Mouse (Mus musculus): Measurements from ENCODE around the gene A2m. TPM values are rescaled to one million over a fixed set of nuclear protein-coding genes. Genes with fewer than 3 reads are reported as not detected.

A2m gene
- polyA plus RNA-seq (2015; fragmentation: Nextera tagmentation; extraction: Ambion mirVana): 0.08 and 0.12 TPM in 2 replicates

- no peak for DNase-seq (ENCODE audit: low spot score)
These were observed at the start of gene A2m for GRCm38 (mm10) chr6:121635076-121635475. A2m (plus strand) TSS chr6:121635376.

DNA sequence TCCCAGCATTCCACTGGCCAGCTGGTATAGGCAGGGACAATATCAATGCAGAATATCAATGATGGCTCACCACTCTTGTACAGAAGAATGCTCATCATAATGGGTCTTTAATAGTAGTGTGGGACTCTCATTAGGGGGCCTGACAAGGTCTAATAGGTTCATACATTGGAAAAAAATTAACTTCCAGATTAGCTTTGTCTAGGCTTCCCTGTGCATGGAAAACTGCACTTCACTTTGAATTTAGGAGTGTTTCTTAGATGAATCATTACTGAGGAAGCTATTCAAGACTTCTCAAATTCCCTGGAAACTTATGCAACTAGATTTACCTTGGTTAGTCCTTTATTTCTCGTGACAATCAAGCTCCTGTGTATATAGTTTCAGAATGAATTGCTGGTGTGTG is 45.0 kb upstream of the A2m start:
- DNase-seq (ENCODE audit: low spot score): no peak

GRCm38 (mm10) chr6:121600927-121601326 is 34.2 kb upstream of the A2m start:
- no peak for DNase-seq (ENCODE audit: low spot score)

GRCm38 (mm10) chr6:121607861-121608260 is 27.3 kb upstream of the A2m start:
- no peak for DNase-seq (ENCODE audit: low spot score)

GRCm38 (mm10) chr6:121611796-121612195 is 23.4 kb upstream of the A2m start:
- DNase-seq (ENCODE audit: low spot score): no peak

- no peak for DNase-seq (ENCODE audit: low spot score)
These were observed 17.7 kb upstream of the A2m start for GRCm38 (mm10) chr6:121617476-121617875.

DNA sequence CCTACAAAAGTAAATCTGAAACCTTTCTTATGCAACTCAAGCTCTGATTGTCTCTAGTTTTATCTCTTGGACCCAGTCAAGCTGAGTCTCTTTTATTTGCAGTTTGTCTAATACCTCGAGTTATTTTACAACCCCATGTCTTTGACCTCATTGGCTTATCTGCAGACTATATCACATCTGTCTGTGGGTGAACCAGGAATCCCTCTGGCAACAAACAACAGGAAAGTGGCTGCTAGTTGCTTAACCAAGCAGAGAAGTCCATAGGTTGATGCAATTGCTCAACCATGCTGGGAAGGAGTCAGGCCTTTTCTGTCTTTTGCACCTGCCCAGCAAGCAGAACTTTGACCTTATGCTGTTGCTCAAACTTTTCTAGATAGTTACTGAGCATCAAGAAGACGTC is 12.7 kb upstream of the A2m start:
- DNase-seq (ENCODE audit: low spot score): no peak

GRCm38 (mm10) chr6:121634520-121634919 is 656 bp upstream of the A2m start:
- no peak for DNase-seq (ENCODE audit: low spot score)

DNA sequence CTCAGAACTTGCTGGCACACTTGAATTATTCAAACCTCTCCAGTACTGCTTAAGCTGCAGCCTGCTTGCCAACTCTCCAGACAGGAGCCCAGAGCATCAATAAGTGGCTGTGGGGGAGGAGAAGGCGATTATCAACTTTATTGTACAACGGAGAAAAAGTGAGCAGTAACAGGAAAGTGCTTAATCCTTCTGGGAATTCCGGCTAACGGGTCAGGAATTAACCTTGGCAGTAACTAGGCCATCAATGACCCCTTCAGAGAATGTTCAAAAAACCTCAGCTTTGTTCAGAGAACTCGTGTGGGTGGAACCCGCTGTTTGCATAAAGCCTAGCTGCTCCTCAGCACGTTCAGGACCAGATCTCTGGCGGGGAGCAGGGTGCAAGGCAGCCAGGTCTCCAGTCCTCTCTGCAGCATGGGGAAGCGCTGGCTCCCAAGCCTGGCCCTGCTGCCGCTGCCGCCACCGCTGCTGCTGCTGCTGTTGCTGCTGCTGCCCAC is 749 bp downstream of the A2m start:
- DNase-seq (ENCODE audit: low spot score): no peak

DNA sequence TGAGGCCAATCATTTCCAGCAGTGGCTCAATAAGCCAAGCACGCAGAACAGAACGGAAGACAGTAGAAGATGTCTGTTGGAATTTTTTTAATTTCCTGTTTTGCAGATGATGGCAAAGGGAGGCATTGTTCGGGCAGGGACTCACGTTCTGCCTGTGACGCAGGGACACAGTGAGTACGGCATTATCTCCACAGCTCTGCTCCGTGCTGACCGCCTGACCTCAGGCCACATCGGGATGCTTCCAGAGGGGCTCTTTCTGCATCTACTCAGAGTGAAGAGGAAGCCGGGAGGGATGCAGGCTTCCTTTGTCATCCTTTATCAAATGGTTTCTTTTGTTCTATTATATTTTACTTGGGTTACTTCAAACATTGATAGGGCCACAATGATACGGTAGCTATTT is 13.3 kb downstream of the A2m start:
- no peak for DNase-seq (ENCODE audit: low spot score)

Other genes with a start within 250 kb of the A2m start
- 0.01 TPM in 1 of 2 replicates, not detected in the other for gene Iqsec3, start 161.7 kb upstream of the A2m start, polyA plus RNA-seq (2015; fragmentation: Nextera tagmentation; extraction: Ambion mirVana)
- not detected in 2 replicates for gene Gm7298, start 97.6 kb downstream of the A2m start, polyA plus RNA-seq (2015; fragmentation: Nextera tagmentation; extraction: Ambion mirVana)
- not detected in 2 replicates for gene Mug1, start 203.2 kb downstream of the A2m start, polyA plus RNA-seq (2015; fragmentation: Nextera tagmentation; extraction: Ambion mirVana)

All from thymus, postnatal 0 days (tissue).